Mouse (Mus musculus) lung, postnatal 36 days (tissue): ENCODE data around the gene Nphs1.
"Not testable (repeated sequence)": the region's sequence is repeated elsewhere in the genome, so short reads cannot be mapped to it uniquely, and the experiment has no call there.

Experiments used
- DNase-seq: peaks from one replicate; pipeline ENCODE4 v3.0.0; 2022; ENCODE audit warnings: mixed read lengths

Nphs1 gene

GRCm38 (mm10) chr7:30443696-30444095, 14.4 kb upstream of the Nphs1 start:
- no peak for DNase-seq

DNA sequence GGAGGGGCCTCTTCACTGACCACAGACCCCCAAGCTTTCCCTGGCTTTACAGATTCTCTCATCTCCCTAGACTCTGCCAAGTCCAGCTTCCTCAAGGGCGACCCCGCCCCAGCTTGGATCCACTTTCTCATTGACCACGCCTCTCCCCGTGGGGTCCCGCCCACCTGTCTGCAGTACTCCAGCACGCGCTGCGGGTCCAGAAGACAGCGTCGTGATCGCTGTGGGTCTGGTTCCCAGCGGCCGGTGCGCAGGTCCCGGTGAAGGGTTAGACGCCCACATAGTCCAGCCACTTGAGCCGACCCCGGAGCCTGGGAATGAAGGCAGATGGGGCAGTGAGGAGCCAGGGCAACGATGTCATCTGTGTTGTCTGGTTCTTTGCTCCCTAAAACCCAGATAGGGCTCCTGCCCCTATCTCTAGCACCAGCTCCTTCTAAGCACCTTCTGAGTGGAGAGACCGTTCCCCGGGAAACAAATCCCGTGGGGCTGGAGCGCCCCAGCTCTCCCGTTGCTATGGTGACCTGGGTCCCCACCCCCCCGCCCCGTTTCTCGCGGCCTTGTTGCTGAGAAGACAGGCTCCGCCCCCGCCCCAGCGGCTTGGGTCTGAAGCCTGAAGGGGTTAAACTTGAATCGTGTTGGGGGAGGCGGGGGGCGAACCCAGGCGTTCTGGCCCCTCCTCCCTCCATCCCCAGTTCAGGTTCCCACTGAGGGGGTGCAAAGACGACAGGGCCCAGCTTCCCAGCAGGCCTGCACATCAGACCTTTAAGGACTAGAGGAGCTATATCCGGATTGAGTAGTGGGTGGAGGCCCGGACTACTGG, 13.8 kb upstream of the Nphs1 start:
- peak; percentile 47 for DNase-seq

DNA sequence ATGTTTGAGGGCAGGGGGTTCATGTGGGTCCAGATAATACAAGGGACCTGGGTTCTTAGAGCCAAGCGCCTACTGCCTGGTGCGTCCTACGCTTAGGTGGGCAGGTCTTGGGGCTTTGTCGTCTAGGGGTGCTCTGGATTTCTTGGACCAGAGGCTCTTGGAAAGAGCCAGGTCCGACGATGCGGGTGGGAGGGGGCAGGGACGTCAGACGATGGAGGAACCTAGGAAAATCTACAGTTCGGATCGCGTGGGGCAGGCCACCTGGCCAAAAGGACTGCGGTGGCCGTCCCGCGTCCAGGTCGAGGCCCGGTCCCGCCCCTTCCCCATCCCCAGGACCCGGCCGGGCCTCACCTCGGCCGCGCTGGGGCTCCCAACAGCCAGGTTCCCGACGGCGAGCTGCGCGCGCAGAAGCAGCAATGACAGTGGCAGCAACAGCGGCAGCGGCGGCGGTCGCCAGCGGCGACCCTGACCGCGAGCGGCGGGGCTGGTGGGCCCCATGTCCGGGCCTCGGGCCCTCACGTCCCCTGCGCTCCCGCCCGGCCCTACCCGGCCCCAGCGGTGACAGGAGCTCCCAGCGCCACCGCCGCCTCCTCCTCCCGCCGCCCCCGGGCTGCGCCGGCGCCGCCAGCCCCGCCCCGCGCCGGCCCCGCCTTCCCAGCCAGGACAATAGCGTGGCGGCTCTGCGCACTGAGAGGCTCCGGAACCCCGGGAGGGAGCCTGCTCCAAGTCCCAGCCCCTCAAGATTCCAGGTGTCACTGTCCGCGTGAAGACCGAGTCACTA, 13.0 kb upstream of the Nphs1 start, which contains the start of gene Aplp1:
Gene Aplp1 (minus strand): TSS at position 565 of the 781 bp plus-strand sequence.
- DNase-seq, result peak; percentile 62

GRCm38 (mm10) chr7:30450241-30450640, 7.9 kb upstream of the Nphs1 start:
- DNase-seq, result no peak

DNA sequence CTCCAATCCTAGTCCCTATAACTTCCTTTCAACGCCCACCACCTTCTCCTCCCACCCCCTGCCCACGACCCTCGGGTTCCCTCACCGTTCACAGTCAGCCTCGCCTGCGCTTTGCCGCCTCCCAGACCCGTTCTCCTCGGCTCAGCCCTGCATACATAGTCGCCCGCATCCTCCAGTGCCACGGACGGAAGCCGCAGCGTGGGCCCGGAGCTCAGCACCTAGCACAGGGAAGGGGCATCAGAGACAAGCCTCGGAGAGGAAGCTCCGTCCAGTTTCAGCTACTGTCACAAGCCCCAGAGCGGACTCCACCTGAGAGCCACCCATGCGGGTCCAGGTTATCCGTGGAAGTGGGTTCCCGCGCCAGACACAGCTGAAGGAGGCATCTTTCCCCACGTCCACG, 4.8 kb upstream of the Nphs1 start:
- DNase-seq, result no peak

GRCm38 (mm10) chr7:30453766-30454165, 4.3 kb upstream of the Nphs1 start:
- DNase-seq, result peak; percentile 66

GRCm38 (mm10) chr7:30454259-30454658, 3.9 kb upstream of the Nphs1 start:
- no peak for DNase-seq

DNA sequence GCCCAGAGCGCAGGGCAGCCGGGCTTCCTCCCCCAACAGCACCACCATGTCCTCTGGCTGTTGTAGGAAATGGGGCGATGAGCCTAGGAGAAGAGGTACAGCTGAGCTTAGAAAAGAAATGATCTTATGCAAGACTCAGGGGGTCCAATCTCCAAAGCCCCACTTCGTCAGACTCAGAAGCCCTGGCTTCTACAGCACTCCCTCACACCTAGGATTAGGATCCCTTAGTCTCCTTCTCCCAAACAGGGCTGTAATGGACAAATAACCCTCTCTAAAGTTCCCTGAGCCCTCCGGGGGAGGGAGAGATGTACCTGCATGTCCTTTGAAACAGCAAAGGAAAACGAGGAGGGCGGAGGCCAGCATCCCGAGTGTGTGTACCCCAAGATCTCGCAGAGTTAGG, 1.6 kb upstream of the Nphs1 start:
- no peak for DNase-seq

GRCm38 (mm10) chr7:30456911-30457628, 1.0 kb upstream of the Nphs1 start:
- no peak for DNase-seq

DNA sequence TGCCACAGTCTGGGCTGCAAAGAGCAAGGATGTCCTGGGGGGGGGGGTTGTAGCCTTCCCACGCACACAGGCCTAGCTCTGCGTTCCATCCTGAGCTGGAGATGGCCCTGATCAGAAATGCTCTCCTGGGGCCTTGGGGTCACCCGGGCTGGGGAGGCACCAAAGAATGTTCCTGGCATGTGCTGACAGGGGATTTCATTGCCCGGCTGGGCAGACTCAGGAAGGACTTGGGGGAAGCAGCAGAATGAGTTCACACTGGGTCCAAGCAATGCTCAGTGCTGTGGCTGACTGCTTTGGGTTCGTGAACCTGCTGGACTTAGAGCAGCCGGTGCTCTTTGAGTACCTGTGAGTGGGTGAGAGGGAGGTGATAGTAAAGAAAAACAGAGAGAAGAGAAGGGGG, 1.4 kb downstream of the Nphs1 start:
- DNase-seq, result no peak

DNA sequence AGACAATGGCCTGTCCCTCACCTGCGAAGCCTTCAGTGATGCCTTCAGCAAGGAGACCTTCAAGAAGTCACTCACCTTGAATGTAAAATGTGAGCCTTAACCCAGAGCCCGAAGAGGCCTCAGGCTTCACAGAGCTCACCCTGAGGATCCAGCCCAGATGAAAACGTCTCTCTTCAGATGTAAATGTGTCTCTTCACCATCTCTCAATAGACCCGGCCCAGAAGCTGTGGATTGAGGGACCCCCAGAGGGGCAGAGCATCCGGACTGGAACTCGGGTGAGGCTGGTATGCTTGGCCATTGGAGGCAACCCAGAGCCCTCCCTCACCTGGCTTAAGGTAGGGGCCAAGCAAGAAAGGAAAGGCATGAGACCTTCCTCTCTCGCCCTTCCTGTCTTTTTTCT, 5.5 kb downstream of the Nphs1 start:
- DNase-seq, result no peak

DNA sequence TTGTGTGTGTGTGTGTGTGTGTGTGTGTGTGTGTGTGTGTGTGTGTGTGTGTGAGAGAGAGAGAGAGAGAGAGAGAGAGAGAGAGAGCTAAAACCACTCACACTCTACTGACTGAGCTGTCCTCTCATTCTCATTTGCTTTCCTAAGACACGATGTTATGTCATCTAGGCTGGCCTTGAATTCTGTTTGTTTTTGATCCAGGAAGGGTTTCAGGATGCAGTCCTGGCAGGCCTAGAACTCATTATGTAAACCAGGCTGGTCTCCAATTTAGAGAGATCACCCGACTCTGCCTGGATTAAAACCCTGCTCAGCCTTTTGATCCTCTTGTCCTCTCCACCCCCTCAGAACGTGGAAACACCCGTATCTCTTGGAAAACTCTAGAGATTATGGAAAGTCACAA, 5.9 kb downstream of the Nphs1 start:
- DNase-seq, result no peak

DNA sequence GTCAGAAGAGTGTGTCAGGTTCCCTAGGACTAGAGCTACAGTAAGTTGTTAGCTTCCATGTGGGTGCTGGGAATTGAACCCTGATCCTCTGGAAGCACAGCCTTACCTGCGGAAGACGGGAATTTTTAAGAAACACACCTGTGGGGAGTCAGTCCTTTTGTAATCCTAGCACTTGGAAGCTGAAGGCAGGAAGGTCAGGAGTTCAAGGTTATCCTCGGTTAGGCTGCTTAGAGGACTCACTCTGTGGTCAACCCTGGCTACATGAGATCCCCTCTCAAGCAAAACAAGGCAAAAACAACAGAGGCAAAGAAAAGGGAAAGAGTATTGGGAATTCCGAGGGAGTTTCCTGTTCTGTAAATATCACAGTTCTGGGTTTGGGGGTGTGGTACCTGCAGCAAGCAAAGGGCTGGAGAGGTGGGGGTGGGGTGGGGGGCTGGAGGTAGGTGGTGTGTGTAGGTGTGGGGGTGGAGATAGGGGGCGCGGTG, 6.7 kb downstream of the Nphs1 start:
- no peak for DNase-seq

DNA sequence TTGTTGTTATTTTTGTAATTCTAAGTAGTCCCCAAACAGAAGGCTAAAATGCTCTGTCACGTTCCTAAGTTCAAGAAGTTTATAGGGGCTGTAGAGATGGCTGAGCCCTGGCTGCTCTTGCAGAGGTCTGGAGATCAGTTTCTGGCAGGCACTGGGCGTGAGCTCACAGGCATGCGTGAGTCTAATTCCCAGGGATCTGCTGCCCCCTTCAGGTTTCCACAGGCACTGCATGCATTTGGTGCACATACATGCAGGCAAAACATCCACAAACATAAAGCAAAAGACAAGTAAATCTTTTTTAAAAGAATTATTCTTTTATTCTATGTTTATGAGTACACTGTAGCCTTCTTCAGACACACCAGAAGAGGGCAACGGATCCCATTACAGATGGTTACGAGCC, 14.3 kb downstream of the Nphs1 start:
- DNase-seq, result peak; percentile 53

GRCm38 (mm10) chr7:30474999-30475398, 16.9 kb downstream of the Nphs1 start:
- no peak for DNase-seq

DNA sequence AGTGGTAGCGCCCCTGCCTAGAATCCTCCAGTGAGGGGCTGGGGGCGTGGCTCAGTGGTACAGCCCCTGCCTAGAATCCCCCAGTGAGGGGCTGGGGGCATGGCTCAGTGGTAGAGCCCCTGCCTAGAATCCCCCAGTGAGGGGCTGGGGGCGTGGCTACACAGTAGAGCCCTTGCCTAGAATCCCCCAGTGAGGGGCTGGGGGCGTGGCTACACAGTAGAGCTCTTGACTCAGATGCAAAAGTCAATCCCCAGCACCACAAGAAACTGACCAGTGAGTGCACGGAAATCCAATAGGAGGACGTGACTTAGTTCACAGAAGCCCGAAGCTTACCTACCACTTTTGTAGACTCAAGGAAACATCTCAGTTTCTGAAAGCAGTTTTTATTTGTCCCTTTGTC, 18.0 kb downstream of the Nphs1 start:
- DNase-seq, result not testable (repeated sequence)

DNA sequence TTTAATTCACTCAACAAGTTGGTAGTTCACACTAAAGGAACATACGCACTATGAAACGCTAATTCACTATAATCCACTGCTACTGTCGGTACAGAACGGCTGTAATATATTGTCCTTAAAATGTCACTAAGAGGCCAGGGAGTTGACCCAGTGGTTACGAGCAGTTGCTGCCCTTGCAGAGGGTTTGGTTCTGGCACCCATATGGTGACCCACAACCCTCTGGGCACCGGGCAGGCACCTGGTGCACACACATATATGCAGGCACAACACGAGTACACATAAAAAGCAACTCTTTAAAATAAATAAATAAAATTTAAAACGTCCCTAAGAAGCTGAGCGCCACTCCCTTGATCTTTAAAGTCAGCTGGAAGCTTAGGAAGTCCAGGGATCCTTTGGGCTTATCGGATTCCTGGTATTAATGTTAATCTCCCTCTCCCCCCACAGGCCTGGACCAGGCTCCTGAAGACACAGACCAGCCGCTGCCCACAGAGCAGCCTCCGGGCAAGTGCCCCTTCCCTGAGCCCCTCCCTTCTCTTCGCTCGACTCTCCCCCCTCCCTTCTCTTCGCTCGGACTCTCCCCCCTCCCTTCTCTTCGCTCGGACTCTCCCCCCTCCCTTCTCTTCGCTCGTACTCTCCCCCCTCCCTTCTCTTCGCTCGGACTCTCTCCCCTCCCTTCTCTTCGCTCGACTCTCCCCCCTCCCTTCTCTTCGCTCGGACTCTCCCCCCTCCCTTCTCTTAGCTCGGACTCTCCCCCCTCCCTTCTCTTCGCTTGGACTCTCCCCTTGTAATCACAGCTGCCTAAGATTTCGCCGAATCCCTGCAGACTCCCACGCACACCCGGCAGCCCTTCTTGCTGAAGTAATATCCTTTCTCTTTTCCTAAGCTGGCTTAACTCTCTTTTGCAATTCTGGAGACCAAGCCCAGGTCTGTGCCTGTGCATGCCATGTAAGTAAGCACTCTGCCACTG, 19.6 kb downstream of the Nphs1 start:
- no peak for DNase-seq

GRCm38 (mm10) chr7:30484250-30484649, 26.1 kb downstream of the Nphs1 start:
- DNase-seq, result no peak

DNA sequence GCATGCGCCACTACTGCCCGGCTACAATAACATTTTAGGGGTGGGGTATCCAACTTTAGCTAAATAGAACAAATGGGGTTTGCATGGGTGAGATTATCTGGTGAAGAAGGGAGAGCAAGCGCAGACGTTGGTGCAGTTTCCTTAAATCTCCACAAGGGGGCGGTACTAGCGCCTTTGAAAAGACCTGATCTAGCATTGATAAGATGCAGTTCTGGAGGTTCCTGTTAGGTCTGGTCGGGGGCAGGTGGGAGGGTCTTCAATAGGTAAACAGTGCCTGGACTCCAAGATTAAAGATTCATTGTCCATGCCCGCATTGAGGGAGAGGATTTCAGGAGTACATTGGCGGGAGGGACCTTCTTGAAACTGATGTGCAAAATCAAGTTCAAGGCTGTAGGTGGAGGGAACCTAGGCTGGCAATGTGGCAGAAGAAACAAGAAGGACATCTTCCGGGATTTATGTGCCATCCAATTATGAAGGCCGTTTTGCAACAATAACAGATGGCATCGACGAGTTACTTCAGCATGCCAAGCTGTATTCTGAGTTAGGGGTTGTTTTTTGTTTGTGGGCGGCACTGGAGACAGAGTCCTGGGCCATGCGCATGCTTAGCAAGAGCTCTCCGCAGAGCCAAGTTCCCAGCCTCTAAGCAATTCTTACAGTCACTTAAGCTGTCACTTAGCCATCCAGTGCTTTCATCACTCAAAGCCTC, 32.3 kb downstream of the Nphs1 start:
- peak; percentile 38 for DNase-seq

- DNase-seq, result no peak
These were observed 32.8 kb downstream of the Nphs1 start for GRCm38 (mm10) chr7:30490957-30491307.

GRCm38 (mm10) chr7:30492765-30493164, 34.6 kb downstream of the Nphs1 start:
- DNase-seq, result peak; percentile 88
